Mouse (Mus musculus) regulatory T cell (primary cell): ENCODE measurements around the gene 5730522E02Rik.

ENCODE experiments used
- in situ Hi-C: fragments of 300-600 bp; cut with MboI, MseI; formaldehyde crosslinking; loops from one replicate; pipeline ENCODE4 v1.15.1; 2025; ENCODE audit warnings: high pct_unique_total_duplicates

5730522E02Rik gene

GRCm38 (mm10) chr11:26013527-26013926, 197.0 kb downstream of the 5730522E02Rik start:
- in situ Hi-C loops, result no loop called here

- in situ Hi-C loops, result no loop called here
These were observed 206.5 kb downstream of the 5730522E02Rik start for GRCm38 (mm10) chr11:26004018-26004417.

GRCm38 (mm10) chr11:25999738-26000137, 210.8 kb downstream of the 5730522E02Rik start:
- in situ Hi-C loops, result no loop called here

GRCm38 (mm10) chr11:25997469-25997868, 213.1 kb downstream of the 5730522E02Rik start:
- in situ Hi-C loops, result no loop called here

GRCm38 (mm10) chr11:25994128-25994527, 216.4 kb downstream of the 5730522E02Rik start:
- in situ Hi-C loops, result no loop called here

- in situ Hi-C loops, result no loop called here
These were observed 218.3 kb downstream of the 5730522E02Rik start for GRCm38 (mm10) chr11:25992216-25992615.

GRCm38 (mm10) chr11:25978736-25979276, 231.8 kb downstream of the 5730522E02Rik start:
- in situ Hi-C loops, result no loop called here

- in situ Hi-C loops, result no loop called here
These were observed 269.1 kb downstream of the 5730522E02Rik start for GRCm38 (mm10) chr11:25941504-25941903.

- in situ Hi-C loops, result no loop called here
These were observed 269.8 kb downstream of the 5730522E02Rik start for GRCm38 (mm10) chr11:25940716-25941294.

GRCm38 (mm10) chr11:25926267-25926666, 284.3 kb downstream of the 5730522E02Rik start:
- in situ Hi-C loops, result no loop called here

GRCm38 (mm10) chr11:25902321-25902720, 308.2 kb downstream of the 5730522E02Rik start:
- in situ Hi-C loops, result no loop called here

- in situ Hi-C loops, result no loop called here
These were observed 308.9 kb downstream of the 5730522E02Rik start for GRCm38 (mm10) chr11:25901666-25902065.

GRCm38 (mm10) chr11:25893906-25894305, 316.7 kb downstream of the 5730522E02Rik start:
- in situ Hi-C loops, result no loop called here

GRCm38 (mm10) chr11:25872983-25873382, 337.6 kb downstream of the 5730522E02Rik start:
- in situ Hi-C loops, result no loop called here

- in situ Hi-C loops, result no loop called here
These were observed 338.2 kb downstream of the 5730522E02Rik start for GRCm38 (mm10) chr11:25872317-25872716.

- in situ Hi-C loops, result no loop called here
These were observed 344.3 kb downstream of the 5730522E02Rik start for GRCm38 (mm10) chr11:25866292-25866691.

- in situ Hi-C loops, result loop anchor here (5.0 kb wide), 1 partner anchor 1815 kb away; no protein-coding TSS in a partner anchor
These were observed 347.9 kb downstream of the 5730522E02Rik start for GRCm38 (mm10) chr11:25862686-25863085.

GRCm38 (mm10) chr11:25856629-25857568, 353.7 kb downstream of the 5730522E02Rik start:
- in situ Hi-C loops, result no loop called here

GRCm38 (mm10) chr11:25855794-25856193, 354.8 kb downstream of the 5730522E02Rik start:
- in situ Hi-C loops, result no loop called here

- in situ Hi-C loops, result no loop called here
These were observed 356.3 kb downstream of the 5730522E02Rik start for GRCm38 (mm10) chr11:25854216-25854615.

- in situ Hi-C loops, result no loop called here
These were observed 357.5 kb downstream of the 5730522E02Rik start for GRCm38 (mm10) chr11:25853032-25853431.
